Mouse (Mus musculus): ENCODE results near the gene Gp1bb.

DNA sequence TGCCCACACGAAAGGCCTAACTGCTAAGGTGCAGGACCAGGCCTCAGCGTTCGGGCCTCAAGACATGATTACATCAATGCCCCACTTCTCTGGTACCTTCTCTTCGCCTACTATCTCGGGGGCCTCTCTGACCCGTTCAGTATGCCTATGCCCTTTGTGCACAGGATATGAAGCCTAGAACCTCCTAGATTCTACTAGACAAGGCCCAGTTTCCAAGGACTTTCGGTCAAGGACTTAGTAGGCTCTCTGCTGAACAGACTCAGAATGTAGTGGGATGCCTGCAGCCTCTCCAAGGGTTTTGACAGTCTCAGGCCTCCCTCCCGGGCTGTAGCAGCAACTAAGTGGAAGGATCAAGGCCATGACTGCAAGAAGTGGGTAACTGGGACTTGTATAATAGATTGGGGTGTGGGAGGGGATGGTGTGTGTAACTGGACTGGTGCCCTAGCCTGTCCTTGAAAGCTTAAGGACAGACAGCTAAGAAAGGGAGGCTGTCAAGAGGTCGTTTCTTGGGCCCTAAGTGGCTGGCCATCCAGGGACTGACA is 33.1 kb downstream of the Gp1bb start:
- TF ChIP-seq CTCF (IDR thresholded peaks at IDR 0.05; ENCODE audit: low read depth, low read length) (no peak), GATA1 (IDR thresholded peaks at IDR 0.05; ENCODE audit: borderline replicate concordance, low read length) (no peak), TAL1 (conservative IDR thresholded peaks at IDR 0.05; ENCODE audit: low read depth, low read length) (no peak), POLR2AphosphoS5 (IDR thresholded peaks at IDR 0.05; ENCODE audit: insufficient replicate concordance, low read depth, low read length) (no peak), GATA2 (IDR thresholded peaks at IDR 0.05; ENCODE audit: borderline replicate concordance, low read depth, low read length) (no peak)
